Mouse (Mus musculus): ENCODE measurements around the gene Bag1.

Gene Bag1

GRCm38 (mm10) chr4:40948160-40948708 is at the start of gene Bag1, which contains the start of gene Chmp5:
TSS of gene Bag1 (minus strand) at chr4:40948294.
TSS of gene Chmp5 (plus strand) at chr4:40948407.
- in situ Hi-C loops (cut with MboI, MseI) = loop anchor here (5.0 kb wide), 1 partner anchor 96 kb away; the partner anchor contains the start of gene B4galt1

GRCm38 (mm10) chr4:40996302-40996701 is 48.2 kb upstream of the Bag1 start:
- in situ Hi-C loops (cut with MboI, MseI) = no loop called here

- in situ Hi-C loops (cut with MboI, MseI) = no loop called here
Measured at GRCm38 (mm10) chr4:40989633-40990032, 41.5 kb upstream of the Bag1 start.

DNA sequence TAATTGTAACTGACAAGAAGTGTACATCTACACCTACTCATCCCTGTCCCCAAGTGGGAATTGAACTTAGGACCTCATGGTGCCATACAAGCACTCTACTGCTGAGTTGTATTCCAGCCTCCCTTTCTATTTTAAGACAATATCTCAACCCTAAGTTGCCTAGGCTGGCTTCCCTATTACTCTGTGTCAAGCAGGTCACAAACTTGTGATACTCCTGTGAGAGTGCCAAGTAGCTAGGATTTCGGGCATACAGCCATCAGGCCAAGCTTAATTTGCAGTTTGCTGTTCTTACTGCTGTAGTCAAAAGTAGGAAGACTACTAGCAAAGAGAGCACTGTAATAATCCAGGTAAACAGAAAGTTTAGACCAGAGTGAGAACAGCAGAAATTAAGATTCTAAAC is 35.6 kb upstream of the Bag1 start:
- in situ Hi-C loops (cut with MboI, MseI) = no loop called here

GRCm38 (mm10) chr4:40982486-40982885 is 34.4 kb upstream of the Bag1 start:
- in situ Hi-C loops (cut with MboI, MseI) = no loop called here

DNA sequence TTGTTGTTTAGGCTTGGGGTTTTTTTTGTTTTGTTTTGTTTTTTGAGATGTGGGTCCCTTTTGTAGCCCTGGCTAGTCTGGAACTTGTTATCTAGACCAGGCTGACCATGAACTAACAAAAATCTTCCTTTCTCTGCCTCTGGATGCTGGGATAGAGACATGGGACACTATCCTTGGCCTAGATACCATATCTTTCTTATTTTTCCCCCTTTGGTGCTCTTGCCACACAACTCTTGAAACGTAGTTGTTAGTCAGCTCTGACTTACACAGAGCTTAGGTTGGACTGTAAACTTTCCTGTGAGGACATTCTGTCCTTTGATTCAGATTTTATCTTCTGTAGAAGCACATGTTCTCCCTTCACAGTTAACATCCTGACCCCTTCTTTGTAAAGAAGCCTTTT is 31.3 kb upstream of the Bag1 start:
- in situ Hi-C loops (cut with MboI, MseI) = no loop called here

DNA sequence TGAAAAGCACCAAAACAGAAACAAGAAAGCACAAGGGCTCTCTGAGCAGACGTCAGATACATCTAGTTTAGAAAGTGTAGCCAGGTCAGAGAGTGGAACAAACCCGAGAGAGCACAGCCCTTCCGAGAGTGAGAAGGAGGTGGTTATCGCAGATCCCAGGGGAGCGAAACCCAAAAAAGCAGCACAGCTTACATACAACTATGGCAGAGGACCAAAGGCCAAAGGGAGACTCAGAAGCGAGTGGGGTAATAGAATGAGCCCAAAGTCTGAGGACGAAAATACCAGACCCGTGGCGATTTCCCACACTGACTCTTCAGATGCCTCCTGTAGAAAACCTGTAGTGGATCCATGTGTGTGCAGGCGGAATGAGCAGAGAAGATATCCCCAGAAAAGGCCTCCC is 28.6 kb upstream of the Bag1 start:
- in situ Hi-C loops (cut with MboI, MseI) = no loop called here

DNA sequence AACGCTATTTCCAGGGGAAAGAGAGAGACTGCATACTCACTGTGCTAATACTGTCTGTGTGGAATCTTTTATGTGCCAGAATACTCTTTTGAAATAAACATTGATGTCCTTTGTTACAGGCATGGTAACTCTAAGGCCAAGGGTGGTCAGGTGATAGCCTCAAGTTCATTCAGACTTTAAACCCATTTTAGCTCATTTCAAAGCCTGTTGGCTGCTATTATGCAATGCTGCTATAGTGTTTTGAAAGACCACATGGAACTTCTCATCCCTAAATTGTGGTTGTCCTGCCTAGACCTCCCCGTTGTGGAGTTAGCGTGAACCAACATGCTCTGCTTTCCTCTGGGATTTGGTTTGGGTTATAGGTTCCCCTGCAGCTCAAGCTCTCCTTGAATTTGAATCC is 27.6 kb upstream of the Bag1 start:
- in situ Hi-C loops (cut with MboI, MseI) = no loop called here

- in situ Hi-C loops (cut with MboI, MseI) = no loop called here
Measured at GRCm38 (mm10) chr4:40974011-40974410, 25.9 kb upstream of the Bag1 start.

GRCm38 (mm10) chr4:40971744-40972143 is 23.6 kb upstream of the Bag1 start:
- in situ Hi-C loops (cut with MboI, MseI) = no loop called here

GRCm38 (mm10) chr4:40970842-40971701 is 23.0 kb upstream of the Bag1 start, which contains the start of gene Nfx1:
TSS of gene Nfx1 (plus strand) at chr4:40970906.
- in situ Hi-C loops (cut with MboI, MseI) = no loop called here

GRCm38 (mm10) chr4:40970592-40970841 is 22.4 kb upstream of the Bag1 start:
- in situ Hi-C loops (cut with MboI, MseI) = no loop called here

- in situ Hi-C loops (cut with MboI, MseI) = no loop called here
Measured at GRCm38 (mm10) chr4:40969781-40970591, 21.9 kb upstream of the Bag1 start.

- in situ Hi-C loops (cut with MboI, MseI) = no loop called here
Measured at GRCm38 (mm10) chr4:40969161-40969560, 21.1 kb upstream of the Bag1 start.

DNA sequence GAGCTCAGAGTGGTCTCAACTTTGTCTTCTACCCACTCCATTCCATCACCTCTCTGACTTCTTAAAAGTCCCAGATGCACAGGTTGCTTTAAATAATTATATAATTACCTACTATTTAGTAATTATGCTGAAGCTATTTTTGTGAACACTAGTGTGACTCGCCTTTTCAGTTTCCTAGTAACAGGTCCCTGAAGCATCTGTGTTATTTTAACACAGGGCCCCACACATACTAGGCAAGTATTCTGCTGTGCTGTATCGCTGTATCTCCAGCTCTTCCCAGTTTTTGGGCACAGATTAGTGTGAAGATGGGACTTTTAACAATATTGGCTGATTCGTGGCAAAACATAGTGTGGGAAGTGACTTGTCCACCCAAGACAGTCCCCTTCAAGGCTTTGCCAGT is 15.4 kb upstream of the Bag1 start:
- in situ Hi-C loops (cut with MboI, MseI) = no loop called here

GRCm38 (mm10) chr4:40955942-40956341 is 7.8 kb upstream of the Bag1 start:
- in situ Hi-C loops (cut with MboI, MseI) = no loop called here

GRCm38 (mm10) chr4:40953521-40953920 is 5.4 kb upstream of the Bag1 start:
- in situ Hi-C loops (cut with MboI, MseI) = no loop called here

DNA sequence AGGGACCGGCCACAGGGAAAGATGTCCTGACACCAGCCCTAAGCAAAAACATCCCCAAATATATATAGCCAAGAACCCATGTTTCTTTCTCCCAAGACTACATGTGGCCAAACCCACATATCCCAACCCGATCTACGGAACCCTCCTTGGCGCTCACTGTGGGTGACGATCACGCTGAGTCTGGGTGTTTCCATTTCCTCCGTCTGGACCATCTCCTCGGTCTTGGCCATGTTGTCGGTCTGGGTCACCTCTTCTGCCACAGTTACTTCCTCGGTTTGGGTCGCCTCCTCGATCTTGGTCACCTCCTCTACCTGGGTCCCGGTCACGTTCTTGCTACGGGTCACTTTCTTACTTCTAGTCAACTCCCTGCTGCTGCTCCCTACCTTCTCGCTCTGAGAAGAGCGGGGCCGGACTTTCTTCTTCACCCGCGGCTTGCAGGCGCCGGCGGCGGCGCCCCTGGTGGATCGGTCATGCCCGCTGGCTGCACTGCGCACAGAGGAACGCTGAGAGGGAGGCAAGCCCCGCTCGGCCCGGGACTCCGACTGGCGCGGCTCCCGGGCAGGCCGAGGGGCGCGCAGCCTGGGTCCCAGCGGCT is 432 bp downstream of the Bag1 start:
- in situ Hi-C loops (cut with MboI, MseI) = loop anchor here (5.0 kb wide), 1 partner anchor 95 kb away; the partner anchor contains the start of gene B4galt1

DNA sequence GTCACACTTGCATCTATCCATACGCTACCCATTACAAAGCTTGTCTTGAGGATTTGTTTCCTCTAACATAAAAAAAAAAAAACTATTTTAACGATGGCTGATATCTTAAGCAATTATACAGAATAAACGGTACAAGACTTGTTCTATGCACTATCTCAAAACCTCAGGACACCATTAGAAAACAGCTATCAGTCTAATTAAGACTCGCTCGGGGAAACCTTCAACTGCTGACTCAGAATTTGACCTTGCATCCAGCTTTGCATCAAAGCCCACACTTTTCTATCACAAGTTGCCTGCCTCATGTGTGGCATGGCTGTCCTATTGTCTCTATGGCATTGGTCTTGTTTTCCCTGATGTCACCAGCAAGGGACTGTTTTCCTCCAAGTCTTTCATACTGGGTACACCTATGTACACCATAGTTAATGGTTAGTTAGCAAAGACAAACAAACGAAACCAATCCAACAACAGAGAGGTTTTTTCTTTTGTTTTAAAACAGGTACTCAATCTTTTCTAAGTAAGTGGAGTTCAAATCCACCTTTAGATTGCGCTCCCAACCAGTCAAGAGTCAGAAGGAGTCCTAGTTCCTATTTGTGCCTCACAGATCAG is 1.5 kb downstream of the Bag1 start:
- in situ Hi-C loops (cut with MboI, MseI) = loop anchor here (5.0 kb wide), 1 partner anchor 94 kb away; the partner anchor contains the start of gene B4galt1

- in situ Hi-C loops (cut with MboI, MseI) = no loop called here
Measured at GRCm38 (mm10) chr4:40943651-40944050, 4.4 kb downstream of the Bag1 start.

GRCm38 (mm10) chr4:40938793-40939192 is 9.3 kb downstream of the Bag1 start:
- in situ Hi-C loops (cut with MboI, MseI) = no loop called here
